Mouse (Mus musculus) kidney, postnatal 36 days (tissue): ENCODE results near the gene Susd1.

ENCODE experiments used
- DNase-seq, 2 experiments: peaks; one replicate each; pipeline ENCODE4 v3.0.0; 2021 to 2022; ENCODE audit warnings: mixed read lengths in 2 of 2

Susd1 gene

GRCm38 (mm10) chr4:59437990-59438854 lies at the start of gene Susd1:
TSS of gene Susd1 (minus strand) at chr4:59438633.
- peak; percentile 79 to 85 for DNase-seq

DNA sequence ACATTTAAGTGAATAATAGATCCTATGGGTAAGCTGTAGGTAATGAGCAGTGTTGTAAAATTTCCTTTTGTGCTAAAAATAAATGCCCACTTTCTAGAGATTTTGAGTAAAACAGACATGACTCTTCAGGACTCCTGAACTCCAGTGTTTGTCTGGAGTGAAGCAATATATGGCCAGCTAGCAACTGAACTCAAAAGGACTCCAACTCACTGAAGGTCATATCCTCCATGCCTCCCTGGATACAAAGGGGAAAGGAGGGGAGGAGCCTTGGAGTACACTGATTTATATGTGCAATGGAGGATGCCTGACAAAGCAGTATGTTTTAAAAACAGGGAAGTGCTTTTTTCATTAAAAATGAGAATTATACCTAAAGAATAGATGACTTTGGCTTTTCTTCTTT lies 32.9 kb upstream of the Susd1 start:
- no peak for DNase-seq

GRCm38 (mm10) chr4:59465449-59465848 lies 27.0 kb upstream of the Susd1 start:
- no peak for DNase-seq

DNA sequence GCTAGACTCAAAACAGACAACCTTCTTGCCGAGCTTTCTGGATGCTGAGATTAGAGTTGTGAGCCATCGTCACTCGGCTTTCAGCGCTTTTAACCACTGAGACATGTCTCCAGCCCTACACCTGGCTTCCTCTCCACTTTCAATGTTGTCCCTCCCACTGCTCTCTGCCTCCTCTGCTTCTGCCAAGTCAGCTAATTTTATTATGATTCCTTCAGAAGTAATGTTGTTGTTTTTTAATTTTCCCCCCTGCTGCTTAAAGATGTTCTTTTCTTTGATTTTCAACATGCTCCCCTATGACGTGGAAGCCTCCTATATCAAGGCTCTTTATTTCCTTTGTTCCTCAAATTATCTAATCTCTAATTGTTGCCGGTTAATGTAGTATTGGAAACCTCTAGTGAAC lies 26.2 kb upstream of the Susd1 start:
- DNase-seq, result no peak

GRCm38 (mm10) chr4:59462494-59462893 lies 24.1 kb upstream of the Susd1 start:
- DNase-seq, result no peak

DNA sequence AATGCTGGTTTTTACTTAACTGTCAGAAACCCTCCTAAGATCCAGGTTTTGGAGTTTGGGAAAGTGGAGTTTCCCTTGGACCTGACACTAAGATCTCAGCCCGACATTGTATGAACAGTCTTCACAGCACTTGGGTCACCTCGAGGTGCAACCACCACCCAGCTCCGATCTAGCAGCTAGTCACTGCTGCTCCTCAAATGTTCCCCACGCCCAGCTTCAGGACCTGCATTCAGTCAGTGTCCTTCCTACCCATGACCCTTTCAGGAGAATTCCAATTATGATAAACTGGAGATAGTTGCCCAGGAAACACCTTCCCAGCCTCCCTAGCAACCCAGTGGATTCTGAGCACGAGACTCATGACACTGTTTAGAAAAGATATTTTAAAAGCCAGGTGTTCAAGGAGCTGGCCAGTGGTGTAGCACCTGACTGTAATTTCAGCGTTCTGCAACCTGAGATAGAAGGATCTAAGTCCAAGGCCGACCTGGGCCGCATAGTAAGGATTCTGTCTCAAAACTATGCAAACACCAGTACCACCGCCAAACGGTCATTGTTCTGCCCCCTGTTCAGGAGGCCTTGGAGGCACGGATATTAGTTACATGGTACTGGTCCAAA lies 22.8 kb upstream of the Susd1 start:
- DNase-seq, result no peak

DNA sequence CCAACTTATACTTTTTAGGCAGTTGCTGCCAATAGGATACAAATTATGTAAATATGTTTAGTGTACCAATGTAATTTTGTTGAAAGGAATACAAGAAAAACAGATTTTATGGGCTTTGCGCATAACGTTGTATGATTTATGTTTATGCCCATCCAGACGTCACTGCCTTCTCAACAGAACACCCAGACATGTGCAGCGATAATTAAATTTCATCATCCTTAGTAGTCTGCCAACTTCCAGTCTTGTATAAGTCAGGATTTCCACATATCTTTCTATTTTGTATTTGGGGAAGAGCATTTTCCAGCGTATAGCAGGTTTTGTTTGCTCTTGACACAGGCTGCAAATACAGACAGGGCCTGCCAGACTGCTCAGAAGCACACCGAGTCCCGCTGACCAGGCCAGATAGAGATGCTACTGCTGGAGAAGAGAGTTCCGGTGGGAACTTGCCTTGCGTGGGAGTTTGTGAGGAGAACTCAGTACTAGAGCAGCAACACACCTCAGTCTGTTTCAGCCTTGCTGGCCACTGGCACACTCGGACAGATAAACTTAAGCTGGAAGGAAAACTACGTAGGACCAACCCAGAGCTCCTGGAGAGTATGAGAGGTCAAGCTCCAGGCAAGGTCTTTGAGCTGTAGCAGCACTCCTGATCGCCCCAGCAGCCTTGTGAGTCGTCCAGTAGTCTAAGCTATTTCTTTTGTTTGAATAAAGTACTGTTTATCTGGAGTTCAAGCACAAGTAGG lies 21.0 kb upstream of the Susd1 start:
- peak; percentile 20 to 27 for DNase-seq

GRCm38 (mm10) chr4:59457941-59458340 lies 19.5 kb upstream of the Susd1 start:
- DNase-seq, result peak; percentile 71 to 84

- DNase-seq, result no peak
Measured at GRCm38 (mm10) chr4:59457091-59457490, 18.7 kb upstream of the Susd1 start.

- no peak for DNase-seq
Measured at GRCm38 (mm10) chr4:59455465-59455864, 17.0 kb upstream of the Susd1 start.

DNA sequence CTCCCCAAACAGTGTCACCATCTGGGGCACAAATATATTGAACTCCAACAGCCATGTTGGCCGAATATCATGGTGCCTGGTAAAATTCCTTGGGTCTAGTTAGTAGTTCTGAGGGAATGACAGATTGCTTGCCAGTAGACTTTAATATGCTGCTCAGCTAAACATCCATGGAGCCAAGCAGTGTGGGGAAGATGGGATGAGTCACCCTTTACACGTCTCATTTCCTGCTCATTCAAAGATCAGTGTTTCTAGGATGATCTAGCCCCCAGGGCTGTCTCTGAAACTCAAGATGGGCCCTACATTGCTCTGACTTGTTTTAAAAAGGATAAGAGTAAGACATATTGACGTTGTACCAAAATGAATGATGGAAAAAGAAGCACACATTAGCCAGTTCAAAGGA lies 15.6 kb upstream of the Susd1 start:
- DNase-seq, result no peak

DNA sequence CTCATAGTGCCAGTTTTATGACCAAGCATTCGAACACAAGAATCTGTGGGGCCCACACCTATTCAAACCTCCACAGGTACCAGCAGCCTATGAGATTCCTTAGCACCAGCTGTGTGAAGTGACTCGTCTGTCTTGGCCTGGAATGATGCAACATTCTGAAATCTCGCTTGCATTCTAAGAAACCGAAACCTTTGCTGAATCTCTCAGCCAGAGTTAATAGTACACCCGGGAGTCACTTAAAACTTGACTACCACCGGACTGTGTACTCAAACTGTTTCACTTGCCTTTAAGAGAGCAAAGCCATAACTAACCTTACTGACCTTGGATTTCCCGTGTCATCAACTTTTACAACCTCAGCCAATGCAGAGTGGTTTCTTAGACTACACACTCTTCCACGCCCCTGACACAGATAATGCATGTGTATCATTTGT lies 14.1 kb upstream of the Susd1 start:
- peak; percentile 23 to 81 for DNase-seq

DNA sequence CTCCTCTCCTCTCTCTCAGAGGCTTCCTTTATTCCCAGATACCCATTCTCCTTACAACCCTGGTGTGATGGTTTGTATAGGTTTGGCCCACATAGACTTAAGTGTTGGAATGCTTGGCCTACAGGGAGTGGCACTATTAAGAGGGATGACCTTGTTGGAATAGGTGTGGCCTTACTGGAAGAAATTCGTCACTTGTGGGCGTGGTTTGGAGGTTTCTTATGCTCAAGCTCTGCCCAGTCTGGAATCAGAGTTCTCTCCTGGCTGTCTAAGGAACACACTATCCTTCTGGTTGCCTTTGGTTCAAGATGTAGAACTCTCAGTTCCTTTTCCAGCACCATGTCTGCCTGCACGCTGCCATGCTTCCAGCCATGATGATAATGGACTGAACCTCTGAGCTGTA lies 12.5 kb upstream of the Susd1 start:
- DNase-seq, result no peak

- peak in 1 of 2 experiments; percentile 17 for DNase-seq
Measured at GRCm38 (mm10) chr4:59450234-59450854, 11.9 kb upstream of the Susd1 start.

DNA sequence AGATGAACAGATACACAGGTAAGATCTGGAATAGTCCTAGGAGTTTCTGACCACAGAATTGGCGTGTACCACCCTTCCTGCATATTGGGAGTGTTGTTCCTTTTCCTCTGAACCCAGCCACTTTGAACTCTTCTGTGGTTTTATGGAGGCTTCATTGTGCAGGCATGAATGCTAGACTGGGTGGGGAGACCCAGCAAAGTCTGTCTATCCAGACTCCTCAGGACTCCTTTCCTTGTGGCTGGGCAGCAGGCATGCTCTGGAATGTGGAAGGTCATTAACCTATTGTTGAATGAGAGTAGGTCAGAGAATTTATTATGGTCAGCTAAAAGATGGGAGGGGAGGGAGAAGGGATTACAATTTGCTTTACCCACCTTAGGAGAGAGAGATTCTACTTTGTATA lies 8.9 kb upstream of the Susd1 start:
- DNase-seq, result peak; percentile 26 to 46

DNA sequence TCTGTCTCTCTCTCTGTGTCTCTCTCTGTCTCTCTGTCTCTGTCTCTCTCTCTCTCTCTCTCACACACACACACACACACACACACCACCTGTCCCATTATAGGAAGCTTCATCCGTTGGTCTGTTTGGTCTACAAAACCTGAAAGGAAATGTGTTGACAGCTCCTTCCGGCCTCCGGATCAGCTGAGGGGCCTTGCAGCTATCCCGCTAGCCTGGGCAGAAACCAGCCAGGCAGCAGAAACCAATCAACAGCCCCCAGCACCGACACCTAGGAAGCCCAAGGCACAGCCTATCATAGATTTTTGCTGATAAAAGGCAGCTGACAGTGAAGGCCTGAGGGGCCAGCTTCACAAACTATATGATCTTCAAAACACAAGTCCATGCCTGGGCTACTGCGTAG lies 7.1 kb upstream of the Susd1 start:
- peak in 1 of 2 experiments; percentile 31 for DNase-seq

DNA sequence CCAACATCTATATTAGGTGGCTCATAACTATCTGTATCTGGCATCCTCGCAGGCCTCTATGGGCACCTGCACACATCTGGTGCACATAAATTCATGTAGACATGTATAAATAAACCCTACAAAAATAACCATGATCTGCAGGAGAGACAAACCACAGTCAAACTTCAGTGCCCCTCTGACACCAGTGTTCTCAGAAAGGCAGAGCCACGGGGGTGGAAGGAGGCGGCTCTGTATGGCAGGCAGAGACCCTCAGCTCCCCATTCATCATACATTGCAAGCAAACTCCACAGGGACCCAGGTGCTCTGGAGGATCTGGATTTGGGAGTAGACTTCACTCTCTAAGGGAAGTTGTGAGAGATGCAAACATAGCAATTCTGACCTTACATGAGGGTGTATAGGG lies 6.6 kb upstream of the Susd1 start:
- no peak for DNase-seq

DNA sequence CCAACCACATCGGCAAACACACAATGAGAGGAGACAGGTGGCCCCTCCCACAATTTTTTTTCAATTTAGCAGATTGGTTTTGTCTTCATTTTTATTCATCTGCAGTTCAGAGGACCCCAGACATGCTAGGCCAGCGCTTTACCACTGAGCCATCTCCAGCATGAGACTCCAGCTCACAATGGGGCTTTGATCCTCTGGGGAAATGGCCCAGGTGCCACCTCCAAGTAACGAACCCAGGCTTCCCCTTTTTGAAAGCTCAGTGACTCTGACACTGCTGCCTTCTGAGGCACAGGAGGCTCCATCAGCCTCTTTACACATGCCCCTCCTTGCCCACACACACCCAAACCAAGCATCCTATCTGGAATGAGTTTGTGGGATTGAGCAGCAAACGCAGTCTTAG lies 5.7 kb upstream of the Susd1 start:
- no peak for DNase-seq

DNA sequence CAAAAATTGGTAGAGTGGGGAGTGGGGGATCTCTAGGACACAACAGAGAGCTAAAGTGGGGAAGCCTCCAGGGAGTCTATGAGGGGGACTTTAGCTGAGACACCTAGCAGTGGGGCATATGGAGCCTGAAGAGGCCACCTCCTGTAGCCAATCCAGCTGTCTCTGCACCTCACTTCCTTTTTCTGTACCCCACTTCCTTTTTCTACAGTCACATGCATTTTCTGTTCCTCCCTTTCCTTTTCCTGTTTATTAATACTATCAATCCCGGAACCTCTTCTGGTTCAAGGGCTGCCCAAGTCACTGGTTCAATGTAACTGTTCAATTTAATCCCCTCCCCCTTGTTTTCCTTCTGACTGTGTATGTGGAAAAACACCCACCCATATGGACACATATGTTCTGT lies 2.8 kb upstream of the Susd1 start:
- DNase-seq, result no peak

DNA sequence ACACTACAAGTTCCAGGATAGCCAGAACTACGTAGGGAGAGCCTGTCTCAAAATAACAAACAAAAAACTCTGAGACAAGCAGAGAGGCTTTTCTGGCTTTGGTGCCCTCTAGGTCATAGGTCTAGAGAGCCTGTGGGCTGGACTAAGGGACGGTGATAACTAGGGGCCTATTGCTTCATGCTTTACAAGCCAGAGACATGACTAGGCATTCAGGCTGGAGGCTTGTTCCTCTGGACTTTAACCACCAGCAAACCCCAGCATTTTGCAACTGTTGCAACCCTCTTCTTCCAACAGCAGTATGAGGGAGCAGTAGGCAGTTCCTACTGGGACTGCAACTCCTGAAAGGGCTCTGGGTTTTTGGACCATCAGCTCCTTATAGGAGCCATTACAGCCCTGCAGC lies 1.5 kb upstream of the Susd1 start:
- peak; percentile 47 to 80 for DNase-seq

DNA sequence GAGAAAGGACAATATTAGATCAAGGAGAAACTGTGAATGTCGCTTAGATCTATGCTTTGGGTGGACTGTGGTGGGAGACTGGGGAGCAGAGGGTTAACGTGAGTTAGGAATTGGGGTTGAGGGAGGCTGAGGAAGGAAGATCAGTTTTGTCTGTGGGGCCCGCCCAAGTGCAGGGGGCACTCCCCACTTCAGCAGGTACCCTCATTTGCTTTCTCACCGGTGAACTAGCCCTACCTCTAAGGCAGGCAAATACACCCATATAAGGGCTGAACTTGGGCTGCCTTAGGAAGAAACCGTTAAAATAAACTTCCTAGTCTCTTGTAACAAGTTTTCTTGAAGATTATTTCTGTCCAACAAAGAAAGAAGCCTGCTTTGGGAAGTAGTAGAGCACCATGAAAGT lies 608 bp upstream of the Susd1 start:
- no peak for DNase-seq

- no peak for DNase-seq
Measured at GRCm38 (mm10) chr4:59435951-59436350, 2.5 kb downstream of the Susd1 start.

DNA sequence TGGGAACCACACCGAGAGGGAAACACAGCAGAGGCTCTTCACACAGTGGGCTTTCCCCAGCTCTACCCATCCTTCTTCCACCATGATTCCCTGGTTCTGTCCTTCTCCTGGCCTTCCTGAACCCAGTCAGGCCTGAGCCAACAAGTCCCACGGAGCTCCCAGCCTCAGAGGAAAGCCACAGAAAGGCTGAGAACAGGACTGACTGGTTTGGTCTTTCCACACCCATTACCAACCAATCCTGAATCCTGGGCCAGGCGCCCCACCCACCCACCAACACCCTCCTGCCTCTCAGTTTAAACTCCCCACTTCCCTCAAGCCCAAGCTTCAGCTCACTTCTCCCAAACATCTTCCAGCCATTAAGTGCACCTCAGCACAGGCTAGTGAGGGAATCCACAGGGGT lies 4.4 kb downstream of the Susd1 start:
- DNase-seq, result peak in 1 of 2 experiments; percentile 12
